Mouse (Mus musculus): ENCODE results near the gene Specc1l.
"Not testable (repeated sequence)": the region's sequence is repeated elsewhere in the genome, so short reads cannot be mapped to it uniquely, and the experiment has no call there.

Gene Specc1l

GRCm38 (mm10) chr10:75289392-75289791 is 77.5 kb downstream of the Specc1l start:
- no peak for DNase-seq

DNA sequence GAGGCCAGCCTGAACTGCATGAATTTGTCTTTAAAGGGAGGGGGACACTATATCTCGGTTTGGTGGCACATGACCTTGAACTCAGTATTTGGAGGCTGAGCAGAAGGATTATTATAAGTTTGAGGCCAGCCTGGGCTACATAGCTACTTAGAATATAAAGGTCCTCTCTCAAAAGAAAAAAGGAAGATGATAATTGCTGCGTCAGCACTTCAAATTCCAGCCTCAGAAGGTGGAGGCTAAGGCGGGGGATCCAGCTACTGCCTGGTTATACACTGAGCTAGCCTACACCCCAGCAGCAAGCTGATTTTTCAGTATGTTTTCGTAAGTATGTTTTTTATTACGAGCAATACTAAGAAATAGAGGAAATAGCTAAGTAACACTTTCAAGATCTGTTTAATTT is 78.8 kb downstream of the Specc1l start:
- DNase-seq: no peak

DNA sequence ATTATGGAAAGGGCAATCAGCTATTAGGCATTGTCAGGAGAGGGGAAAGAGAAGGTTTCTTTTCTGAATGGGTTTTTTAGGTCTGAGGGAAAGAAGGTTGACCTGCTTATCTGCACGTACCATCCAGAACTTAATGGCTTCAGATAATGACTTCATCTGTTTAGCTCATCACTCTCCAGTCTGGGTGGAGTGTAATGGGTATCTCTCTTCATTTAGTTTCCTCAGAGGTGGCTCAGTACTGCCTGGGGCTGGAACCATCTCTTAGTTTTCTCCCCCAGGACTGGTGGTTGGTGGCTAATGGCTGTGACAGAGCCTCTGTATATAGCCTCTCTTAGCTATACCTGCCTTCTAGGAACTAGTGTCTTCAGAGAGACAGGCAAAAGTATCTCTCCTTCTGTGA is 79.5 kb downstream of the Specc1l start:
- no peak for DNase-seq

DNA sequence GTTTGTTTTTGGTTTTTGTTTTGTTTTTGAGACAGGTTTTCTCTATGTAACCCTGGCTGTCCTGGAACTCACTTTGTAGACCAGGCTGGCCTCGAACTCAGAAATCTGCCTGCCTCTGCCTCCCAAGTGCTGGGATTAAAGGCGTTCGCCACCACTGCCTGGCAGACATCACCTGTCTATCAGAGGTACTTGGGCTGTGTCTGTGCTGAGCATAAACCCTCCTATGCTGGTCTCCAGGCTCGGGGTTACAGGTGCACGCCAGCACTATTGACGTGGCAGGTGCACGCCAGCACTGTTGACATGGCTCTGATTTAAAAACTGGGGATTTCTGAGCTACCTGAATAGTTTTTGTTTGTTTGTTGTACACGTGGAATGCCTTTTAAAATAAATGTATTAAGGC is 80.3 kb downstream of the Specc1l start:
- DNase-seq: not testable (repeated sequence)

DNA sequence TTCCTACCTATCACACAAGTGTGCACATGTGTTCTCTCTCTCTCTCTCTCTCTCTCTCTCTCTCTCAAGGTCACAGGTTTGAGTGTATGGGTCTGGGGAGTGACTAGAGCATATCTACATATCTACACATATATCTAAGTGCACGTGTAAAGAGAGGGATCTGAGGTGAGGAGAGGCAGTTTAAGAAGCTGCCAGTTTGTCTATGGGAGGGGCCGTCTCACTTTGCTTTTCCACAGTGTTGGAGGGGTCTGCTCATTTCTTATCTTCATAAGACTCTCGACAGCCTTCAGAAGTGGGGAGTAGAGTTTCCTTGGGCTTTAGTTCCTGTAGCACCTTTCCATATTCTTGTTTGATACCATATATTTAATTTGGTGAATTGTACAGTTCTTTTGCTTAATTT is 81.4 kb downstream of the Specc1l start:
- no peak for DNase-seq

GRCm38 (mm10) chr10:75294362-75294761 is 82.5 kb downstream of the Specc1l start:
- DNase-seq: no peak

GRCm38 (mm10) chr10:75294926-75295325 is 83.1 kb downstream of the Specc1l start:
- DNase-seq: no peak

GRCm38 (mm10) chr10:75298608-75299007 is 86.7 kb downstream of the Specc1l start:
- DNase-seq: no peak

- DNase-seq: no peak
Observed at GRCm38 (mm10) chr10:75299785-75300418, 88.0 kb downstream of the Specc1l start.

- DNase-seq: no peak
Observed at GRCm38 (mm10) chr10:75301195-75301806, 89.4 kb downstream of the Specc1l start.

DNA sequence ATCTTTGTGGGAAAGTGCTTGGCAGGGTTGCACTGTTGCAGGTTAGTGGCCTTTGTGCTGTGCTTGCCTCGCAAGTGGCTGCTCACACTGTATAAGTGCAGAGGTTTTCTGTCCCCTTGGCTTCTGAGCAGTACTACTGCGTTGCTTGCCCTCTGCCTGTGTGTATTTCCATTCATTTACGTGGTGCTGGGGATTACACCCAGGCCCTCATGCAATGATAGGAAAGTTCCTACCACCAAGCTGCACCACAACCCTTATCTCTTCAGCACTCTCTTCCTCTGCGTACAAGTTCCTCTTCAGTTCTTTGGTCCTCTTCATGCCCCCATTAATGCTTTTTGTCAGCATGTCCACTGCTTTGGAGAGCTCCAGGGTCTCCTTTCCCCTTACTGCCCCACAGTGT is 90.1 kb downstream of the Specc1l start:
- no peak for DNase-seq

- no peak for DNase-seq
Observed at GRCm38 (mm10) chr10:75302536-75302935, 90.7 kb downstream of the Specc1l start.

DNA sequence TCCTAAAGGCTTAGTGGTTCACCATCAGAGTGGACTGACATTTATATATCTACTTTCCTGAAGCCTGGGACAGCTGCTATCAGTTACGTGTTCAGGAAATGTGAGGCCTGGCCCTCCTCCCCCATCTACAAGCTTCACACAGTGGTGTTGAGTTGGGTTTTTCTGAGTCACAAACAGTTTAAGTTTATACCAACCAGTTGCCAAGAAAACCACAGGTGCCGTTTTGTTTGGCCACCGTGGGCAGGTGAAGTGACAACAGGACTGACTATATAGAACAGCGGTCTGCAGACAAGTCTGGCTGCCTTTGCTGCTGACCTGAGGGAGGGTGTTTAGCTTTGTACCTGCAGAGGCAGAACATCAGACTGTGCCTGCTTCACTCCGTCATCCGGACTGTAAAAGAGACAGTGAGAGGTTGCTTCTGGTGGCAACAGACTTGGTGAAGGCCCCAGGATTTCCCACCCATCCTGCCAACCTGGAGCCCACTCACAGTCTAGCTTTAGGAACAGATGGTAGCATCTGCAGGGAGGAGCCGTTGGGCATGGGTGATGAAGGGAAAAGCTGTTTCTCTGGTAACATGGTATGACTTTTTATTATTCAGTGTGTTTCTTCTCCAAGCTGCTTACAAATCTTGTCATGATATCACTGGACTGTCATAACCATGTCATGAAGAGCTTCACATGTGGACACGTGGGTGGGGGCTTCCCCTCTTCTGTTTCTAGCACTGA is 91.6 kb downstream of the Specc1l start:
- DNase-seq: no peak

GRCm38 (mm10) chr10:75304049-75304405 is 92.2 kb downstream of the Specc1l start:
- no peak for DNase-seq

- no peak for DNase-seq
Observed at GRCm38 (mm10) chr10:75304413-75304812, 92.5 kb downstream of the Specc1l start.

- DNase-seq: no peak
Observed at GRCm38 (mm10) chr10:75307130-75307529, 95.3 kb downstream of the Specc1l start.

DNA sequence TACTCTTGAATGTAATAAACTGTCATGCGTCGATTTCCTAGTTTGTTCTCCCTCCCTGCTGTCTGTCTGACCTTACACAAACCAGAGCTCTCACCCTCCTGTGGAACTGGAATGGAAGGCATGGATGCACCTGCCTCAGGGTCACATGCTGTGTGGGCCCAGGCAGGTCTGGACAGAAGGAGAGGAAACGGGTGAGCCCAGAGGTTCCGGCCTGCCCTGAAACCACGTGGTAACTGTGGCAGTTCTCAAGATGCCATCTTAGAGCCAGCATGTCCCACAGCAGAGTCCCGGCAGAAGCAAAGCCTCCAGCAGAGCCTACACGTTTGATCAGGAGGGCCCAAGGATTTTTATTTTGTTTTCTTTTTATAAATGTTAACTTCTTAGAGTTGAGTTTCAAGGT is 100.5 kb downstream of the Specc1l start:
- DNase-seq: no peak

- DNase-seq: no peak
Observed at GRCm38 (mm10) chr10:75314190-75314980, 102.5 kb downstream of the Specc1l start.

DNA sequence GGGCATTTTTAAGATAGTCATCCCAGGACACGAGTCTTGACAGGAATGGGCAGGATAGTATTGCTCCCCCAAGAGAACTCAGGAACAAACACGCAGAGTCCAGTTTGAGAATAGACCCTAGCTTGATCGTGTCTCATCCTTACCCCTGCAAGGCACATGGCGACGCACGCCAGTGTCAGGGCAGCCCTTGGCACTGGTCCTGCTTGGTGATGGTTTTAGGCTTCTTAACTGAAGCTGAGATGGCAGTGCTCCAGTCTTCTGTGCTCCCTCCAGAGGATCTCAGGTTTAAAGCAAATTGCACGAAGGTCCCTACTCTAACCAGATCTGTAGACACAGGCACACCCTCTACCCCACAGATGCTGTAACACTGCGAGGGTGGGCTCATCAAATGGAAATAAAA is 103.9 kb downstream of the Specc1l start:
- no peak for DNase-seq

- peak; percentile 40 for DNase-seq
Observed at GRCm38 (mm10) chr10:75316472-75316871, 104.6 kb downstream of the Specc1l start.

DNA sequence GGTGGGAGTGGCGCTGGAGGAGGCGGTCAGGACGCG is 104.8 kb downstream of the Specc1l start, which contains the start of gene Adora2a:
Gene Adora2a (plus strand): TSS at position 6 of the 36 bp plus-strand sequence.
- DNase-seq: no peak

GRCm38 (mm10) chr10:75316908-75317761 is 105.3 kb downstream of the Specc1l start:
- DNase-seq: peak; percentile 80

- DNase-seq: no peak
Observed at GRCm38 (mm10) chr10:75318206-75318605, 106.3 kb downstream of the Specc1l start.
